Mouse (Mus musculus) liver, embryonic 16.5 days (tissue): ENCODE measurements around the gene Cbx7. TPM values are rescaled to one million over a fixed set of nuclear protein-coding genes. Genes with fewer than 3 reads are reported as not detected.

Source experiments
- ATAC-seq: fragments of 200-750 bp; cut with Nextera tagmentation; 2 replicates; pipeline ENCODE4 v1.8.0; 2017; ENCODE audit warnings: low read depth, mild to moderate bottlenecking, moderate number of reproducible peaks, moderate library complexity
- H3K27ac ChIP-seq: fragments of 300-500 bp; sonication (generic); 2 replicates; pipeline ENCODE4 v1.5.1; 2014; ENCODE audit warnings: mild to moderate bottlenecking, low read length
- H3K27me3 ChIP-seq: fragments of 300-500 bp; sonication (generic); 2 replicates; pipeline ENCODE4 v1.6.1; 2014; ENCODE audit warnings: low read depth, low read length, mixed read lengths; ENCODE audit not compliant: control insufficient read depth, insufficient read depth
- H3K36me3 ChIP-seq: fragments of 300-500 bp; sonication (generic); 2 replicates; pipeline ENCODE4 v1.6.1; 2014; ENCODE audit warnings: mild to moderate bottlenecking; ENCODE audit not compliant: control insufficient read depth, insufficient read depth
- H3K4me1 ChIP-seq: fragments of 300-500 bp; sonication (generic); 2 replicates; pipeline ENCODE4 v1.6.1; 2014; ENCODE audit warnings: low read depth, low read length, mixed read lengths; ENCODE audit not compliant: control insufficient read depth
- H3K4me2 ChIP-seq: fragments of 300-500 bp; sonication (generic); 2 replicates; pipeline ENCODE4 v1.6.1; 2014; ENCODE audit warnings: low read depth, low read length, mixed read lengths
- H3K4me3 ChIP-seq: fragments of 300-500 bp; sonication (generic); 2 replicates; pipeline ENCODE4 v1.5.1; 2014; ENCODE audit warnings: low read depth, mild to moderate bottlenecking, low read length
- H3K9ac ChIP-seq: fragments of 300-500 bp; sonication (generic); 2 replicates; pipeline ENCODE4 v1.6.1; 2014; ENCODE audit warnings: low read depth, low read length
- H3K9me3 ChIP-seq: fragments of 300-500 bp; sonication (generic); replicated peaks from 2 replicates; pipeline ENCODE4 v1.6.1; 2016; ENCODE audit warnings: low read length; ENCODE audit not compliant: control insufficient read depth
- WGBS: fragments of 180-500 bp; shearing (Covaris S2); extraction: QIAGEN DNeasy Blood & Tissue Kit; methylation state at CpG from one replicate; pipeline ENCODE4 v1.1.7; 2014; ENCODE audit not compliant: insufficient replicate concordance; 5-methylcytosine and 5-hydroxymethylcytosine counted together
- polyA plus RNA-seq: library from polyadenylated mRNA; unstranded; fragments of >200 nt; fragmentation: Nextera tagmentation; extraction: Ambion mirVana; gene quantifications from 2 replicates; pipeline ENCODE4 v1.2.1, GENCODE M21; 2015

Gene Cbx7
- polyA plus RNA-seq, 1 experiment from 2014 or later: 1.2 TPM

DNA sequence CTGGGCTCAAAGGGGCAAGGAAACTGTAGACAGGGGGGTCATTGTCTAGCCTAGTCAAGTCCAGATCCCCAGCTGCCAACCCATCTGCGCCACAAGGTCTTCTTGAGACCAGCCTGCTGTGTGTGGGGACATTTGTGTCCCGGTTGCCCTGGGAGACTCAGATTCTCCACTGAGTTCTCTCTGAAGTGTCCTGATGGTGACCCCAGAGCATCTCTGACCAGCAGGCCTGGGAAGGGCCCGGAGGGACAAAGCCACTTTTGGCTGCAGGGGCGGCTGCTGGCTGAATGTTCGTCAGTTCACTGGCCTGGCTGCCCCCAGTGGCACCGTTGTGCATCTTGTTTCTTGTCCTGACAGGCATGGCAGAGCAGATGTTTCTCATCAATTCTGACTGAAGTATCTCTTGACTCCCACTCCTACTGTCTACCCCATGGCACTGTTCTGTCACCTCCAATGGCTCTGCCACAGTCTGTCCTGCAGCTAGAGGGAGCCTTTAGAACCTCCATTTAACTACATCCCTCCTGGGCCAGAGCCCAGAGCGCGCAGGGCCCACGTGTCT is 9.5 kb downstream of the Cbx7 start:
- Histone ChIP-seq H3K9ac (no peak overlapping the region), H3K4me2 (no peak overlapping the region), H3K9me3 (no peaks in the 10 kb centered on the region), H3K36me3 (no peaks in the 10 kb centered on the region), H3K27me3 (no peaks in the 10 kb centered on the region), H3K4me3 (no peak overlapping the region), H3K27ac (no peak overlapping the region), H3K4me1 (no peaks in the 10 kb centered on the region)
- 56% methylated on average over 9 of the region's 9 CpGs for WGBS
- ATAC-seq: no peak

DNA sequence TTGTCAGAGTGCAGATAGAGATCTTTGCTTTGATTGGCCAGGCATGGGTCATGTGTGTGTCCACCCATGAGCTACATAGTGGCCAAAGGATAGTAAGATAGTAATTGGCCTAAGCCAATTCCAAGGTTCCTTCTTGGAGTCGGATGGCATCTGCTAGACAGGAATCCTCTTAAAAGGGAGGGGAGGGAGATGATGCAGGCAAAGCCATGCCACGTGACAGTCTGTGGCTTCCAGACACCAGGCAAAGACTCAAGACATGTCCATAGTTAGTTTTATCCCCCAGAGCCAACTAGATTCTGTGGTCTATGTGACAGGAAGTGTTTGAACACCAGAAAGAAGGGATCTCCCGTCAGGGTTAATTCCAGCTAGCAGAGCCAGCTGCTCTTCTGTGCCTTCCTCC is 12.5 kb downstream of the Cbx7 start:
- Histone ChIP-seq H3K9me3 (no peaks in the 10 kb centered on the region), H3K9ac (no peak overlapping the region), H3K27ac (no peak overlapping the region), H3K4me3 (no peak overlapping the region), H3K27me3 (no peaks in the 10 kb centered on the region), H3K36me3 (no peaks in the 10 kb centered on the region), H3K4me2 (no peak overlapping the region), H3K4me1 (no peaks in the 10 kb centered on the region)
- ATAC-seq: no peak
- WGBS: 13% methylated on average over 3 of the region's 3 CpGs

DNA sequence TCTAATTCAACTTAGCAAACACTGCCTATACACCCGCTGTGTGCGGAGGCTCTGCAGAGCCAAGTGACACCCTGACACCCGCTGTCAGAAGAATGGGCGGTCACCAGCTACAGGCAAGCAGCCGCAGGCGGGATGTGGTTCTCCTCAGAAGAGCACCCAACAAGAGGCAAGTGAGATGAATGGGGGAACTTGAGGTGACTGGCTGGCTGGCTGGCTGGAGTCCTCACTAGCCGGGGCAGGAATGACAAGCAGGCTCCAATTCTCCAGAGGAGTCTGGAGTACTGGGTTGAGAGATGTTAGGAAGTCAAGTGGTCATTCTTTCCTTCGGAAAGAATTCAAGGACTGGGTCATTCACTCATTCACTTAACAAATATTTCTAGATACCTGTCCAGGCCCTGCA is 14.4 kb downstream of the Cbx7 start:
- H3K4me1 ChIP-seq: no peaks in the 10 kb centered on the region
- no peak for ATAC-seq
- 44% methylated on average over 8 of the region's 8 CpGs for WGBS
- H3K27me3 ChIP-seq: no peaks in the 10 kb centered on the region
- H3K4me2 ChIP-seq: no peak overlapping the region
- no peak overlapping the region for H3K9ac ChIP-seq
- no peaks in the 10 kb centered on the region for H3K36me3 ChIP-seq
- no peaks in the 10 kb centered on the region for H3K9me3 ChIP-seq
- H3K4me3 ChIP-seq: no peak overlapping the region
- H3K27ac ChIP-seq: no peak overlapping the region

DNA sequence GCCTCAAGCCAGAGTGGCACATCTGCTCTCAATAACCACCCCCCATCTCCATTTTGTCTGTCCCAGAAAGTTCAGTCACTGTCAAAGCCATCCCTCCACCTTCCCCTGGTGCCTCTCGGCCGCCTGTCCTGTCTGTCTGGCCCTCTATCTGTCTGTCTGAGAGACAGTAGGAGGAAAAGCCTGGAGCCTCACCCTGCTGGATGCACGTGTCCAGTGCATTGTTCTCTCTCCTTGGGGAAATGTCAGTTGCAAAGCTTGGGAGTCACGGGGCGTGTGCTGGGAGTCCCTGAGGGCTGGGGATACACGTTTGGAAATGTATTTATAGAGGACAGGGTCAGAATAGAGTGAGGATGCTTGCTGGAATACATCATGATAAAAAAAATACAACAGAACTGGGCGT is 17.4 kb downstream of the Cbx7 start:
- no peaks in the 10 kb centered on the region for H3K36me3 ChIP-seq
- WGBS: 59% methylated on average over 7 of the region's 7 CpGs
- ATAC-seq: no peak

DNA sequence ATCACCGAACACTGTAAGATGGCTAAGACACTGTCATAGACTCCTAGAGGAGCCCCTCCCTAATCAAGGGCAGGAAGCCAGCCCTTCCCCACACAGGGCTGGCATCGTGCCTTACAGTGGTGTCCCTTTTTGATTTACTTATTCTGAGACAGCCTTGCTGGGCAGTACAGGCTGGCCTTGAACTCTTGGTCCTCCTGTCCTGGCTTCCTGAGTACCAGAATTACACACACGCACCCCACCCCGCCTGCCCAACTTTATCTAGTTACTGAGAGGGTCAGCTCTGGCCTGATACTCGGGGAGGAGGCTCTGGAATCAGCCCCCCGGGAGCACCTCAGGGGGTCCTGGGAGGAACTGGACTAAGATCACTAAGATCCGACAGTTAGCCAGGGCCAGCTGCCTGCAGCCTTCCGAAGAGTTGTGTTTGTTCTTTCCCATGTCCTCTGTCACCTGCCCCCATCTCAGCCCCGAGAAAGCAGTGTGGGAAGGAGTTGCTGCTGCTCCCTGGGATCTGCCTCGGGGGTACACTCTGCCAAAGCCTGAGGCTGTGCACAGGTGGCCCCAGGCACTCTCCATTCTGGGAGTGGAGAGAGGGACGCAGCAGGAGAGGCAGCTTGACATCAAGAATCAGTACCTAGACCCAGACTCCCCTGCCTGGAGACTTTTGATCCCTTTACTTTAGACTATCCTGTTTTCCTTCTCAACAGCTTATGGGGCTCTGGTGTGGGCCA is 18.3 kb downstream of the Cbx7 start:
- WGBS: 45% methylated on average over 11 of the region's 11 CpGs
- Histone ChIP-seq H3K9me3 (no peaks in the 10 kb centered on the region), H3K36me3 (no peaks in the 10 kb centered on the region), H3K9ac (no peak overlapping the region), H3K4me2 (no peak overlapping the region), H3K27ac (no peak overlapping the region), H3K27me3 (peaks cover 4% of the 10 kb centered on the region; the same call in 1 of the 2 replicates), H3K4me3 (no peak overlapping the region), H3K4me1 (peaks cover 2% of the 10 kb centered on the region; the same call in 1 of the 2 replicates)
- no peak for ATAC-seq

More for the DNA sequence above, 17.4 kb downstream of the Cbx7 start:
- Histone ChIP-seq H3K27me3 (peaks cover 4% of the 10 kb centered on the region; the same call in 1 of the 2 replicates), H3K4me3 (no peak overlapping the region), H3K4me1 (peaks cover 2% of the 10 kb centered on the region; the same call in 1 of the 2 replicates), H3K4me2 (no peak overlapping the region), H3K9me3 (no peaks in the 10 kb centered on the region), H3K9ac (no peak overlapping the region), H3K27ac (no peak overlapping the region)

DNA sequence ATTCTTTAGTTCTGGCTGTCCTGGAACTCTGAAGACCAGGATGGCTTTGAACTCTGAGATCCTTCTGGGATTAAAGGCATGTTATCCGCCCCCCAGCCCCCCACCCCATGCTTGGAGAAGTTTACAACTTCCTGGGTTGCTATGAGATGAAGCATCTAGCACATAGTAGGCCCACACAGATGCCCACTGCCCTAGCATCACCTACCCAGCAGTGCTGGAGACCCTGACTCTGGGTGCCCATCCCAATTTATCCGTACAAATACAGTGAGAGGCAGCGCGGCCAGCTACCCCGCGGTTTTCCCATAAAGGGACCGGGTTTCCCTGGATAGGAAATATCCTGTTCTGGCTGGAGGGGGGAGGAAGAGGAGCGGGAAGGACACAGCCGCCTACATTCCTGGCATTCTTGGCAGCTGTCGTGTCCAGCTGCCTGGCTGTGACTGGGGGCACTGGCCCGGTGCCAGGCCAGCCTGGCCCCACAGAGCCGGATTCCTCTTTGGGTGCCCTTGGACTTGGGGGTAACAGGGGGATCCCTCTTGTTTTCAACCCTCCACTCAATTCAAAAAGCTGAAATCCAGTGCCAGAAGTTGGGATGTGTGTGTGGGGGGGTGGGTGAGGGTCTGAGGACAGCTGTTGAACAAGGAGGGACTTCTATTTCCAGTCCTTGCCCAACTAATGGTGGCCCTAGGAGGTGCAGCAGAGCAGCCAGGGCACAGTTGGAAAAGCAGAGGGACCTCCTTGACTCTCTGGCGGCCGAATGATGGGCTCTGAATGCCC is 19.0 kb downstream of the Cbx7 start:
- Histone ChIP-seq H3K9ac (no peak overlapping the region), H3K9me3 (no peaks in the 10 kb centered on the region), H3K36me3 (no peaks in the 10 kb centered on the region), H3K4me1 (peaks cover 2% of the 10 kb centered on the region; the same call in 1 of the 2 replicates), H3K27me3 (peaks cover 4% of the 10 kb centered on the region; the same call in 1 of the 2 replicates), H3K4me3 (no peak overlapping the region), H3K27ac (no peak overlapping the region), H3K4me2 (no peak overlapping the region)
- 62% methylated on average over 14 of the region's 14 CpGs for WGBS
- no peak for ATAC-seq

DNA sequence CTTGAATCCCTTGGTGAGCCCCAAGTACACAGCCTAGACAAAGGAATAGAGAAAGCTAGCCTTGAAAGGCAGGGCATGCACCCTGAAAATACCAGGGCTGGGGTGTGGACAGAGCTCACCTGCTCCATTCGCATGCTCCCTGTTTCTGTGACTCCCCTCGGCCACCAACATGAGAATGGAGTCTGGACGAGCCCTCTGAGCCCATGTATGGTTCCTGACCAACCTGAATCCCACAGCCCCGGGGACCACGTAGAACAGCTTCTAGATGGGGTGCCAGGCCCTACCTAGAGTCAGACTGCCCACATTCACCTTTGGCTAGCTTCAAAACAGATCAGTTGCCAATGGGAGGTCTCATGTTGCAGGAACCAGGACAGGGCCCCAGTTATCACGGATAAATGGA is 19.7 kb downstream of the Cbx7 start:
- peaks cover 4% of the 10 kb centered on the region; the same call in 1 of the 2 replicates for H3K27me3 ChIP-seq
- H3K4me3 ChIP-seq: no peak overlapping the region
- H3K9me3 ChIP-seq: no peaks in the 10 kb centered on the region
- H3K27ac ChIP-seq: no peak overlapping the region
- no peaks in the 10 kb centered on the region for H3K36me3 ChIP-seq
- H3K4me2 ChIP-seq: no peak overlapping the region
- WGBS: 60% methylated on average over 6 of the region's 6 CpGs
- ATAC-seq: no peak
- no peak overlapping the region for H3K9ac ChIP-seq
- H3K4me1 ChIP-seq: peaks cover 2% of the 10 kb centered on the region; the same call in 1 of the 2 replicates

DNA sequence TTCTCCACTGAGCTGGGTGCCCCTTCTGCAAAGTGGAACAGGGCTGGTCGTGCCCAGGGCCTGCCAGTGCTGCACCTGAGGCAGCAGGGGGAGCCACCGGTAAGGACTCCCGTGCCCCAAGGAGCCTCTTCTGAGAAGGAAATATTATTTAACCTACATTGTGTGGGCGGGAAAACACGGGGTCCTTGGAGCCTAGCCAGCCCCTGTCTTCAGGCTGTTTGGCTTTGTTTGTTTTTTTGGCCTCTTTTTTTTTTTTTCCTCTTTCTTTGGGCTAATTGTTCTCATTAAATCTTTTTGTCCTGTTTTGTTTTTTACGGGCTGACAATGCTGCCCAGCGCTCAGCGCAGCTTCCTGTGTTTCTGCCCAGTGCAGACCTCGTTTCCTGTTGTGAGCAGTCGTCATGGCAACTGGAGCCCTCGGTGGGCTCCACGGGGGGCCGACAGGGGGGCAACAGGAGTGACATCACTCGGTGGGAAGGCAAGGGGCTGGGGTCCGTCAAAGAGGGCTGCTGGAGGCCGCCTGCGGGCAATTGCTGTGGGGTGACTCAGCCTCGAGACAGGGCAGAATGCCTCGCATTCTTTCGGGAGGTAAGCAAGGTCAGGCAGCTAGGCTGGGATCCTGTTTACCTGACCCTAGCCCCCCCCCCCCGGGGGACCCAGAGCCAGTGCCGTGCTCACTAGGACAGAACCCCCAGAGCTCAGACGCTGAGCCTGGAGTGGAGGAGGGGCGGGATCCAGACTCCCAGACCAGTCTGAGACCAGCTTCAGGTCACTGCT is 20.5 kb downstream of the Cbx7 start:
- no peak for ATAC-seq
- Histone ChIP-seq H3K36me3 (no peaks in the 10 kb centered on the region), H3K27ac (no peak overlapping the region), H3K9ac (no peak overlapping the region), H3K9me3 (no peaks in the 10 kb centered on the region), H3K4me2 (peak overlapping the region; percentile 45), H3K4me3 (peak overlapping the region; percentile 26; the same call in 1 of the 2 replicates), H3K27me3 (peaks cover 4% of the 10 kb centered on the region; the same call in 1 of the 2 replicates), H3K4me1 (peaks cover 2% of the 10 kb centered on the region; the same call in 1 of the 2 replicates)
- 3% methylated on average over 24 of the region's 24 CpGs for WGBS
